Mouse (Mus musculus) gastrocnemius, postnatal 25 days (tissue): ENCODE data around the gene Ssr3. TPM values are rescaled to one million over a fixed set of nuclear protein-coding genes. Genes with fewer than 3 reads are reported as not detected.
A peak's percentile ranks its signal among the peaks of the same experiment; 100 is the strongest.
"Not testable (repeated sequence)": the region's sequence is repeated elsewhere in the genome, so short reads cannot be mapped to it uniquely, and the experiment has no call there.

ENCODE experiments used
- DNase-seq: peaks from one replicate; pipeline ENCODE4 v3.0.0; 2022
- long read RNA-seq, 2 experiments: library from polyadenylated mRNA; stranded (forward); transcript quantifications; one replicate each; pipeline ENCODE4 v2.0.0; 2021
- total RNA-seq, 2 experiments: library from RNA; stranded (reverse); gene quantifications; 1 replicate in 1 of 2; 2 replicates in 1 of 2; pipeline ENCODE4 v1.2.3; 2021

Gene Ssr3
- 100 to 1,000 TPM; 120 to 130 TPM for total RNA-seq
- long read RNA-seq, experiment 1, transcript Ssr3-201 (5 exons, 2,957 nt), result major isoform, 32 of 61 reads
- long read RNA-seq, experiment 1, partial matches to known transcripts, result 0 of 61 reads
- long read RNA-seq, experiment 1, other reads (novel, unspliced or antisense), result 29 of 61 reads
- long read RNA-seq, experiment 2, transcript Ssr3-201 (5 exons, 2,957 nt), result major isoform, 94 of 111 reads
- long read RNA-seq, experiment 2, partial matches to known transcripts, result 1 of 111 reads
- long read RNA-seq, experiment 2, other reads (novel, unspliced or antisense), result 16 of 111 reads

GRCm38 (mm10) chr3:65392421-65392817, at the start of gene Ssr3:
Gene Ssr3, minus strand, starts transcription at chr3:65392623.
- DNase-seq, result peak; percentile 97

- DNase-seq, result peak; percentile 57
These were observed 49.2 kb upstream of the Ssr3 start for GRCm38 (mm10) chr3:65441586-65442111.

- no peak for DNase-seq
These were observed 46.2 kb upstream of the Ssr3 start for GRCm38 (mm10) chr3:65438511-65439228.

- DNase-seq, result no peak
These were observed 43.4 kb upstream of the Ssr3 start for GRCm38 (mm10) chr3:65435812-65436211.

- no peak for DNase-seq
These were observed 42.7 kb upstream of the Ssr3 start for GRCm38 (mm10) chr3:65435101-65435571.

GRCm38 (mm10) chr3:65432236-65432635, 39.8 kb upstream of the Ssr3 start:
- DNase-seq, result no peak

GRCm38 (mm10) chr3:65419706-65420105, 27.3 kb upstream of the Ssr3 start:
- no peak for DNase-seq

GRCm38 (mm10) chr3:65417913-65418594, 25.6 kb upstream of the Ssr3 start:
- DNase-seq, result no peak

- no peak for DNase-seq
These were observed 24.1 kb upstream of the Ssr3 start for GRCm38 (mm10) chr3:65416571-65416970.

- no peak for DNase-seq
These were observed 15.5 kb upstream of the Ssr3 start for GRCm38 (mm10) chr3:65407891-65408290.

- DNase-seq, result no peak
These were observed 13.4 kb upstream of the Ssr3 start for GRCm38 (mm10) chr3:65405781-65406180.

GRCm38 (mm10) chr3:65397566-65397965, 5.1 kb upstream of the Ssr3 start:
- DNase-seq, result no peak

- DNase-seq, result no peak
These were observed 4.5 kb upstream of the Ssr3 start for GRCm38 (mm10) chr3:65396835-65397504.

GRCm38 (mm10) chr3:65395111-65395510, 2.7 kb upstream of the Ssr3 start:
- not testable (repeated sequence) for DNase-seq

GRCm38 (mm10) chr3:65391784-65392420, 521 bp downstream of the Ssr3 start:
- DNase-seq, result no peak

- DNase-seq, result no peak
These were observed 1.1 kb downstream of the Ssr3 start for GRCm38 (mm10) chr3:65391222-65391783.

- no peak for DNase-seq
These were observed 6.7 kb downstream of the Ssr3 start for GRCm38 (mm10) chr3:65385771-65386170.

- no peak for DNase-seq
These were observed 8.0 kb downstream of the Ssr3 start for GRCm38 (mm10) chr3:65384431-65384830.

GRCm38 (mm10) chr3:65381094-65381493, 11.3 kb downstream of the Ssr3 start:
- DNase-seq, result peak; percentile 64

- no peak for DNase-seq
These were observed 12.4 kb downstream of the Ssr3 start for GRCm38 (mm10) chr3:65379884-65380539.

GRCm38 (mm10) chr3:65378724-65379123, 13.7 kb downstream of the Ssr3 start:
- DNase-seq, result no peak
